Mouse (Mus musculus) lung, adult 2 months (tissue): Measurements from ENCODE around the gene Kcnh1. TPM values are rescaled to one million over a fixed set of nuclear protein-coding genes. Genes with fewer than 3 reads are reported as not detected.

ENCODE experiments used
- DNase-seq: peaks from one replicate; pipeline ENCODE4 v3.0.0; 2022
- H3K4me1 ChIP-seq: fragments of 200-500 bp; 2 replicates; pipeline ENCODE4 v1.6.1; 2011; ENCODE audit warnings: low read length; ENCODE audit not compliant: control insufficient read depth, insufficient read depth
- H3K4me3 ChIP-seq: fragments of 200-500 bp; replicated peaks from 2 replicates; pipeline ENCODE3; 2011; ENCODE audit warnings: low read depth, mild to moderate bottlenecking, control low read depth, low read length; ENCODE audit errors: extremely low read depth
- CTCF ChIP-seq: fragments of 200-500 bp; IDR thresholded peaks from 2 replicates; pipeline ENCODE4 v1.5.1; 2011; ENCODE audit warnings: mild to moderate bottlenecking, low read length, control low read depth; ENCODE audit not compliant: insufficient read depth
- POLR2A ChIP-seq: fragments of 200-500 bp; IDR thresholded peaks from 2 replicates; pipeline ENCODE4 v1.6.1; 2011; ENCODE audit warnings: low read depth, mild to moderate bottlenecking, control low read depth, low read length, borderline replicate concordance; ENCODE audit errors: extremely low read depth
- WGBS: fragments of 180-500 bp; shearing (Covaris S2); methylation state at CpG from one replicate; pipeline ENCODE4 v1.1.7; 2018; 5-methylcytosine and 5-hydroxymethylcytosine counted together
- polyA plus RNA-seq: library from polyadenylated mRNA; depleted of rRNA; stranded (reverse); fragments of >200 nt; gene quantifications from 2 replicates; pipeline ENCODE4 v1.2.3, GENCODE M21; 2012

The Kcnh1 gene
- polyA plus RNA-seq, 1 experiment: 1.9 TPM

GRCm38 (mm10) chr1:192489908-192490825 lies 299.6 kb downstream of the Kcnh1 start:
- WGBS: 61% methylated on average over 13 of the region's 13 CpGs
- no peak for DNase-seq
- no peak overlapping the region for H3K4me3 ChIP-seq
- TF ChIP-seq POLR2A: no peak
- TF ChIP-seq CTCF: no peak
- H3K4me1 ChIP-seq: peaks cover 2% of the 10 kb centered on the region; the same call in 1 of the 2 replicates

DNA sequence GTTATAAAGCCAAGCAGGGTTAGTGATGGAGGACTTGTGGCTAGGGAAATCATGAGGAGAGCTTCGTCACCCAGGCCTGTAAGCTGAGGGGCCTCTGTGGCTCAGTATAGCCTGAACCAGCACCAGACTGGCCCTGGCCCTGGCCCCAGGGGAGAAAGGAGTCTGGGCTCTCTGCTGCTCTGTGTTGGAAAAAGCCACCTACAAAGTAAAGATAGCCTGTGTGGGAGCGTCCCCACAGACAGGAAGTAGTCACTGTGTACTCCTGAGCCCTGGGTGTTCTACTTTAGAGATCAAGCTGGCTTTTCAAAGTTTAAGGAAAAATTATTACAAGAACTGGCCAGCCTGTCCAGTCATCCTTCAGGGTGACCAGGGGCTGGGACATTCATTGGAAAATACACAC lies 306.9 kb downstream of the Kcnh1 start:
- TF ChIP-seq POLR2A: no peak
- no peaks in the 10 kb centered on the region for H3K4me1 ChIP-seq
- no peak overlapping the region for H3K4me3 ChIP-seq
- WGBS: 64% methylated on average over 2 of the region's 2 CpGs
- no peak for DNase-seq

- no peak overlapping the region for H3K4me3 ChIP-seq
- peaks cover 4% of the 10 kb centered on the region; the same call in 1 of the 2 replicates for H3K4me1 ChIP-seq
- DNase-seq: no peak
- TF ChIP-seq CTCF (no peak), POLR2A (no peak)
- 60% methylated on average over 9 of the region's 9 CpGs for WGBS
Measured at GRCm38 (mm10) chr1:192502016-192502415, 311.4 kb downstream of the Kcnh1 start.

GRCm38 (mm10) chr1:192502835-192503234 lies 312.3 kb downstream of the Kcnh1 start:
- Histone ChIP-seq H3K4me3 (no peak overlapping the region), H3K4me1 (peaks cover 6% of the 10 kb centered on the region; the same call in 1 of the 2 replicates)
- DNase-seq: no peak
- TF ChIP-seq CTCF (no peak), POLR2A (no peak)

DNA sequence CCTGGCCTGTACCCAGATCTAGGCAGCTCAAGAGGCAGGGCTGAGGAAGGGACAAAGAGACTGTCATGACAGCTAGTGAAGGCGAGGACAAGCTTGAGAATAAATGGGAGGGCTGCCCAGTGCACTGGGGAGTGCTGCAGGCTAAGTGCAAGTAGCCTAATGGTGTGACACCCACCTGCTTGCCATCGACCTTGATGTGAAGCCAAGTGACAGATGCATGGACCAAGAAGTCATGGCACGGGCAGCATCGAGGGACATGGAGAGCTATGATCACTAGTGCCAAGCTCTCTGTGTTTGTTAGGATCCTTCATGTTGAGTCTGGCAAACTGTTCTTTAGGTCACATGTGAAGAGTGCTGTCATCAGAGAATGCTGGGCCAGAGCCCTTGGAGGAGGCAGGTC lies 313.1 kb downstream of the Kcnh1 start:
- TF ChIP-seq POLR2A (no peak), CTCF (no peak)
- Histone ChIP-seq H3K4me3 (no peak overlapping the region), H3K4me1 (peaks cover 6% of the 10 kb centered on the region; the same call in 1 of the 2 replicates)
- WGBS: 82% methylated on average over 4 of the region's 4 CpGs
- no peak for DNase-seq

- DNase-seq: no peak
- 100% methylated on average over 1 of the region's 1 CpGs for WGBS
- TF ChIP-seq POLR2A (no peak), CTCF (no peak)
- Histone ChIP-seq H3K4me3 (no peak overlapping the region), H3K4me1 (no peaks in the 10 kb centered on the region)
Measured at GRCm38 (mm10) chr1:192512821-192513220, 322.2 kb downstream of the Kcnh1 start.

- WGBS: 83% methylated on average over 3 of the region's 3 CpGs
- H3K4me3 ChIP-seq: no peak overlapping the region
- no peaks in the 10 kb centered on the region for H3K4me1 ChIP-seq
- no peak for DNase-seq
- TF ChIP-seq POLR2A (no peak), CTCF (no peak)
Measured at GRCm38 (mm10) chr1:192515373-192515772, 324.8 kb downstream of the Kcnh1 start.

- no peak for DNase-seq
- Histone ChIP-seq H3K4me1 (no peaks in the 10 kb centered on the region), H3K4me3 (no peak overlapping the region)
- TF ChIP-seq CTCF: no peak
- TF ChIP-seq POLR2A: no peak
- WGBS: 100% methylated on average over 1 of the region's 1 CpGs
Measured at GRCm38 (mm10) chr1:192519713-192520112, 329.1 kb downstream of the Kcnh1 start.

- WGBS: 41% methylated on average over 13 of the region's 13 CpGs
- DNase-seq: no peak
- Histone ChIP-seq H3K4me1 (no peaks in the 10 kb centered on the region), H3K4me3 (no peak overlapping the region)
- TF ChIP-seq CTCF: no peak
- no peak for TF ChIP-seq POLR2A
Measured at GRCm38 (mm10) chr1:192520836-192521435, 330.4 kb downstream of the Kcnh1 start.

- 35% methylated on average over 12 of the region's 12 CpGs for WGBS
- TF ChIP-seq CTCF (no peak), POLR2A (no peak)
- DNase-seq: no peak
- H3K4me3 ChIP-seq: no peak overlapping the region
- no peaks in the 10 kb centered on the region for H3K4me1 ChIP-seq
Measured at GRCm38 (mm10) chr1:192522376-192523178, 332.0 kb downstream of the Kcnh1 start.
